Mouse (Mus musculus): ENCODE measurements around the gene Lypd6b. TPM values are rescaled to one million over a fixed set of nuclear protein-coding genes. Genes with fewer than 3 reads are reported as not detected.

Gene Lypd6b
- polyA plus RNA-seq, 1 experiment = not detected

- no peak overlapping the region for H3K4me3 ChIP-seq (replicated peaks)
- H3K4me1 ChIP-seq (ENCODE audit: control insufficient read depth) = no peaks in the 10 kb centered on the region
Measured at GRCm38 (mm10) chr2:49788051-49788418, 547 bp downstream of the Lypd6b start.

GRCm38 (mm10) chr2:49788643-49789042, 1.2 kb downstream of the Lypd6b start:
- Histone ChIP-seq H3K27me3 (ENCODE audit: control insufficient read depth) (peaks cover 58% of the 10 kb centered on the region), H3K36me3 (ENCODE audit: control insufficient read depth) (no peaks in the 10 kb centered on the region), H3K9me3 (ENCODE audit: control insufficient read depth, low read length) (peaks cover 3% of the 10 kb centered on the region; the same call in 1 of the 2 replicates), H3K4me3 (replicated peaks) (no peak overlapping the region), H3K4me1 (ENCODE audit: control insufficient read depth) (no peaks in the 10 kb centered on the region)
- no peak for TF ChIP-seq GATA1 (IDR thresholded peaks at IDR 0.05; ENCODE audit: low read length)
- TF ChIP-seq TAL1 (IDR thresholded peaks at IDR 0.05; ENCODE audit: low read length) = no peak

More at GRCm38 (mm10) chr2:49788051-49788418, 547 bp downstream of the Lypd6b start:
- Histone ChIP-seq H3K36me3 (ENCODE audit: control insufficient read depth) (no peaks in the 10 kb centered on the region), H3K9me3 (ENCODE audit: control insufficient read depth, low read length) (peaks cover 3% of the 10 kb centered on the region; the same call in 1 of the 2 replicates), H3K27me3 (ENCODE audit: control insufficient read depth) (peaks cover 58% of the 10 kb centered on the region)
- no peak for TF ChIP-seq GATA1 (IDR thresholded peaks at IDR 0.05; ENCODE audit: low read length)
- TF ChIP-seq TAL1 (IDR thresholded peaks at IDR 0.05; ENCODE audit: low read length) = no peak

GRCm38 (mm10) chr2:49789078-49789477, 1.6 kb downstream of the Lypd6b start:
- peaks cover 58% of the 10 kb centered on the region for H3K27me3 ChIP-seq (ENCODE audit: control insufficient read depth)
- TF ChIP-seq GATA1 (IDR thresholded peaks at IDR 0.05; ENCODE audit: low read length) (no peak), TAL1 (IDR thresholded peaks at IDR 0.05; ENCODE audit: low read length) (no peak)

GRCm38 (mm10) chr2:49789504-49789903, 2.0 kb downstream of the Lypd6b start:
- Histone ChIP-seq H3K27me3 (ENCODE audit: control insufficient read depth) (peaks cover 58% of the 10 kb centered on the region), H3K36me3 (ENCODE audit: control insufficient read depth) (no peaks in the 10 kb centered on the region), H3K9me3 (ENCODE audit: control insufficient read depth, low read length) (peaks cover 3% of the 10 kb centered on the region; the same call in 1 of the 2 replicates), H3K4me1 (ENCODE audit: control insufficient read depth) (no peaks in the 10 kb centered on the region), H3K4me3 (replicated peaks) (no peak overlapping the region)
- TF ChIP-seq GATA1 (IDR thresholded peaks at IDR 0.05; ENCODE audit: low read length) (no peak), TAL1 (IDR thresholded peaks at IDR 0.05; ENCODE audit: low read length) (no peak)

More at GRCm38 (mm10) chr2:49789078-49789477, 1.6 kb downstream of the Lypd6b start:
- Histone ChIP-seq H3K36me3 (ENCODE audit: control insufficient read depth) (no peaks in the 10 kb centered on the region), H3K4me1 (ENCODE audit: control insufficient read depth) (no peaks in the 10 kb centered on the region), H3K4me3 (replicated peaks) (no peak overlapping the region), H3K9me3 (ENCODE audit: control insufficient read depth, low read length) (peaks cover 3% of the 10 kb centered on the region; the same call in 1 of the 2 replicates)

- no peaks in the 10 kb centered on the region; the same call in 1 of the 2 replicates for H3K27me3 ChIP-seq (ENCODE audit: control insufficient read depth)
- no peaks in the 10 kb centered on the region for H3K36me3 ChIP-seq (ENCODE audit: control insufficient read depth)
- TF ChIP-seq TAL1 (IDR thresholded peaks at IDR 0.05; ENCODE audit: low read length) (no peak), GATA1 (IDR thresholded peaks at IDR 0.05; ENCODE audit: low read length) (no peak)
- H3K4me3 ChIP-seq (replicated peaks) = no peak overlapping the region
- H3K9me3 ChIP-seq (ENCODE audit: control insufficient read depth, low read length) = peaks cover 8% of the 10 kb centered on the region; the same call in 1 of the 2 replicates
- H3K4me1 ChIP-seq (ENCODE audit: control insufficient read depth) = no peaks in the 10 kb centered on the region
Measured at GRCm38 (mm10) chr2:49797444-49798143, 10.1 kb downstream of the Lypd6b start.

- Histone ChIP-seq H3K27me3 (ENCODE audit: control insufficient read depth) (no peaks in the 10 kb centered on the region), H3K4me3 (replicated peaks) (no peak overlapping the region), H3K36me3 (ENCODE audit: control insufficient read depth) (no peaks in the 10 kb centered on the region), H3K4me1 (ENCODE audit: control insufficient read depth) (no peaks in the 10 kb centered on the region), H3K9me3 (ENCODE audit: control insufficient read depth, low read length) (no peaks in the 10 kb centered on the region)
- TF ChIP-seq TAL1 (IDR thresholded peaks at IDR 0.05; ENCODE audit: low read length) (no peak), GATA1 (IDR thresholded peaks at IDR 0.05; ENCODE audit: low read length) (no peak)
Measured at GRCm38 (mm10) chr2:49804448-49804847, 17.0 kb downstream of the Lypd6b start.

GRCm38 (mm10) chr2:49805736-49806371, 18.4 kb downstream of the Lypd6b start:
- H3K9me3 ChIP-seq (ENCODE audit: control insufficient read depth, low read length) = no peaks in the 10 kb centered on the region
- H3K36me3 ChIP-seq (ENCODE audit: control insufficient read depth) = no peaks in the 10 kb centered on the region
- no peak overlapping the region for H3K4me3 ChIP-seq (replicated peaks)
- H3K27me3 ChIP-seq (ENCODE audit: control insufficient read depth) = no peaks in the 10 kb centered on the region
- no peak for TF ChIP-seq GATA1 (IDR thresholded peaks at IDR 0.05; ENCODE audit: low read length)
- no peak for TF ChIP-seq TAL1 (IDR thresholded peaks at IDR 0.05; ENCODE audit: low read length)
- H3K4me1 ChIP-seq (ENCODE audit: control insufficient read depth) = no peaks in the 10 kb centered on the region

GRCm38 (mm10) chr2:49809496-49809895, 22.0 kb downstream of the Lypd6b start:
- Histone ChIP-seq H3K4me1 (ENCODE audit: control insufficient read depth) (no peaks in the 10 kb centered on the region), H3K27me3 (ENCODE audit: control insufficient read depth) (no peaks in the 10 kb centered on the region), H3K36me3 (ENCODE audit: control insufficient read depth) (no peaks in the 10 kb centered on the region), H3K4me3 (replicated peaks) (no peak overlapping the region), H3K9me3 (ENCODE audit: control insufficient read depth, low read length) (no peaks in the 10 kb centered on the region)
- TF ChIP-seq TAL1 (IDR thresholded peaks at IDR 0.05; ENCODE audit: low read length) (no peak), GATA1 (IDR thresholded peaks at IDR 0.05; ENCODE audit: low read length) (no peak)

- no peaks in the 10 kb centered on the region for H3K27me3 ChIP-seq (ENCODE audit: control insufficient read depth)
- no peak overlapping the region for H3K4me3 ChIP-seq (replicated peaks)
- H3K9me3 ChIP-seq (ENCODE audit: control insufficient read depth, low read length) = no peaks in the 10 kb centered on the region
- TF ChIP-seq GATA1 (IDR thresholded peaks at IDR 0.05; ENCODE audit: low read length) (no peak), TAL1 (IDR thresholded peaks at IDR 0.05; ENCODE audit: low read length) (no peak)
- no peaks in the 10 kb centered on the region for H3K4me1 ChIP-seq (ENCODE audit: control insufficient read depth)
- no peaks in the 10 kb centered on the region for H3K36me3 ChIP-seq (ENCODE audit: control insufficient read depth)
Measured at GRCm38 (mm10) chr2:49811420-49811819, 23.9 kb downstream of the Lypd6b start.
